Mouse (Mus musculus) spleen, adult 2 months (tissue): Measurements from ENCODE around the gene Myo3b.

Experiments
- CTCF ChIP-seq: fragments of 200-500 bp; IDR thresholded peaks from 2 replicates; pipeline ENCODE4 v1.5.1; 2011; ENCODE audit warnings: mild to moderate bottlenecking, inconsistent platforms; ENCODE audit not compliant: insufficient read depth, insufficient read length, insufficient replicate concordance; ENCODE audit errors: extremely low read depth
- POLR2A ChIP-seq: fragments of 200-500 bp; IDR thresholded peaks from 2 replicates; pipeline ENCODE4 v1.6.1; 2011; ENCODE audit warnings: low read depth, low read length, inconsistent platforms

- TF ChIP-seq CTCF: no peak
- no peak for TF ChIP-seq POLR2A
Measured at GRCm38 (mm10) chr2:70065729-70066300, 26.9 kb downstream of the Myo3b start.
